Mouse (Mus musculus): Measurements from ENCODE around the gene Cactin.

Gene Cactin

DNA sequence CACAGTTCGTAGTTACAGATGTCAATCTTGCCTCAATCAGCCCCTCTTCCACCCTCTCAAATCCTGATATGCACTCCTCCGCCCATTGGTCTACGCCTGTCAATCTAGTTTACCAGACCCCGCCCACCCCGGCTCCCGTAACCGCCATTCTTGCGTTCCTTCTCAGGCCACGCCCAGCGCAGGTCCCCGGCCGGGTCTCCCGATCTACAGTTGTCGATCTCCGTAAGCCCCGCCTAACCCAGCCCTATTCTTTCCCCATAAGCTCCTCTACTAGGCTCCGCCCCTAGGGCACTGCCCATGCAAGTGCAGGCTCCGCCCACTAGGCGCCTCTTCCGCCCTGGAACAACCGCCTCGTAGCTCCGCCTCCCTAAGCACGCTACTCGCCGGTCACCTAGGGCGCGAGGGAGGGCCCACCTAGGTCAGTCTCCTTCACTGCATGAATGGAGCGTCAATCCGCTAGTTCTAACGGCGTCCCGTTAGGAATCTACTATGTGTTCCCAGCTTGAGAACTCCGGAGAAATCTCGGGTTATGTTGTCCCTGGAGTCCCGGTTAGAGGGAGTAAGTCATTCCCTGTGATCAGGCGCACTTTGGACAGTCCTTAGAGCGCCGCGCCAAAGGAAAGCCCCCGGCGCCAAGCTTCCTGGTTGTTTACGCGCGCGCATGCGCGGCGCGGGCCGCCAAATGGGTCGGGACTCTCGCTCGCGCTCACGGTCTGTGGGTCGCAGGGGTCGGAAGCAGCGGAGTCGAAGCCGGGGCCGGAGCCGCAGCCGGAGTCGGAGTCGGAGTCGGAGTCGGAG, at the start of gene Cactin:
TSS of gene Cactin (plus strand) at position 554 of the 798 bp plus-strand sequence.
- peak; percentile 99 for DNase-seq (ENCODE audit: extremely low spot score)

DNA sequence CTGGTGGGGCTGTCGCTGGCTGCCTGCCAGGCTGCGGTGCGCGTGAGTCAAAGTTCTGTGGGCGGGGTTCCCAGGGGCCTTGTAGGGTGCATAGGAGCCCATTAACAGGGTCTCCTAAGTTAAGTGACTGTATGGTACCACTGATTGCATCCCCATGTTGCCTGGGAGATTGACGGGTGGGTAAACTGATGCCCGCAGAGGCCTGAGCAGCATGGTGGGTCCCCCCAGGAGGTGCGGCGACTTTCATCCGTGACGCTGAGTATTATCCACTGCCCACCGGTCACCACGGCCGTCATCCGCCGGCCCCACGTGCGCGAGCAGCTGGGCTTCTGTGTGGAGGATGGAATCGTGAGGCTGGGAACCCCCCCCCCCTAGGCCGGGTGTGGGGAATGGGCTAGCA, 48.5 kb upstream of the Cactin start:
- DNase-seq (ENCODE audit: extremely low spot score) = no peak

DNA sequence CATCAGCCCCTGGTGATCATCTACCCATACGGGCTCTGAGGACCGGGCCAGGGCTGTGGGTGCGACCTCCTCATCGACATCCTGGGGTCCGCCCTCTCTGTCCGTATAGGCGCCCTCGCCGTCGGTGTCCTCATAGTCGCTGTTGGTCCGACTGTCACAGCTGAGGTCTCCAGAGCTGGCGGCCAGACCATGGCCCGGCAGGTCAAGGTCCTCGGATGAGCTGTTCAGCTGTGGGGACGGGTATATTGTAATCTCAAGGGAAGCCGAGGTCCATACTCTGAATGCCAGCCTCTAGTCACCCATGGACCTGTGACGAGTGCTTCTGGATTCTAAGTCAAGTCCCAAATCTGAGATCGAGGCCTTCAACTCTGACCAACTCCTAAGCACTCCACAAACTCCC, 47.1 kb upstream of the Cactin start:
- DNase-seq (ENCODE audit: extremely low spot score) = no peak

DNA sequence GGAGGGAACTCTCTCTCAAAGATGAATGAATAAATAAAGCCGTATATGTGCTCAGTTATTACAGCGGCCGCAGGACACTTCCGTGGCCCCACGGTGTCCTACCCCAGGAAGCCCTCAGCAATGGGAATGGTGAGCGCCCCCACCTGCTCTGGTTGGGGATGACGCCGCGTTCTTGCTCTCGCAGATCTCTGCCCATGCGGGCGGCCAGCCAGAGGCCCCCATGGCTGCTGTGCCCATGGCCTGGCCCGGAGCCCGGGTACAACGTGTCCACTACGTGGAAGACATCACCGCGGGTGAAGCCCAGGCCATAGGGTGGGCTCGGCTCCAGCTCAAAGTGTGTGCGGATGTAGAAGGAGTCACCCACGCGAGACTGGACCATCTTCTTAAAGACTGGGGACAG, 43.2 kb upstream of the Cactin start:
- no peak for DNase-seq (ENCODE audit: extremely low spot score)

DNA sequence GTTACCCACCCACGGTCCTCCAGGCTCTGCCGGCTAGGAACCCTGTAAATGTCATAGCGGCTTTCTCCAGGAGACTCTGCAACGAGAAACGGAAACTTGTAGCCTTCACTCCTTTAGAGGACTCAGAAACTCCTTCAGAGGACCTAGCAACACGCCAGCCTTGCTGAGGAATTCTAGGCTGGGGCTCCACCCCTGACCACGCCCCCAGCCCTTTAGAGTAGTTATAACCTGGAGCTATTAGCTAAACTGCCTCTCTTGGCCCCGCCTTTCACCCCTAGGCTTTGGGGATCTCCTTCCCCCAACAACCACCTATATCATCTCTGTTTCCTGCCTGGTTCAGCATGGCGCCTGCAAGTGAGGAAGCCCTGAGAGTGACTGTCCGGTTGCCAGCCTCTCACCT, 41.4 kb upstream of the Cactin start:
- no peak for DNase-seq (ENCODE audit: extremely low spot score)

DNA sequence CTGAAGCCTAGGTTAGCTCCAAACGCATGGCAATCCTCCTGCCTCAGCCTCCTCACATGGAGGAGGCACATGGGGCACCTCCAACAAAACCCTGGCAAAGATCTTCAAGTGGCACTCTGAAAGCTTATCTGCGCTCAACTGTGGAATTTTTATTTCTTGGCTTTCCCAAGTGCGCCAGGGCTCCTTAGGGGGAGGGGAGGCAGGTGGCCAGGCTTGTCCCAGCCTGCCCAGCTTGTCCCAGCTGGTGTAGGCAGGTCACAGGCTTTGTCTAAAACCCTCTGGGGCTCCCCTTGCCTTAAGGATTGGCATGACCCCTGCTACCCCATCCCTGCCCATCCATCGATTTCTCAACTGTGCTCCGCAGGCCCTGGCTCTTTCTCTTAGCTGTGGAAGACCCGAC, 36.7 kb upstream of the Cactin start:
- no peak for DNase-seq (ENCODE audit: extremely low spot score)

DNA sequence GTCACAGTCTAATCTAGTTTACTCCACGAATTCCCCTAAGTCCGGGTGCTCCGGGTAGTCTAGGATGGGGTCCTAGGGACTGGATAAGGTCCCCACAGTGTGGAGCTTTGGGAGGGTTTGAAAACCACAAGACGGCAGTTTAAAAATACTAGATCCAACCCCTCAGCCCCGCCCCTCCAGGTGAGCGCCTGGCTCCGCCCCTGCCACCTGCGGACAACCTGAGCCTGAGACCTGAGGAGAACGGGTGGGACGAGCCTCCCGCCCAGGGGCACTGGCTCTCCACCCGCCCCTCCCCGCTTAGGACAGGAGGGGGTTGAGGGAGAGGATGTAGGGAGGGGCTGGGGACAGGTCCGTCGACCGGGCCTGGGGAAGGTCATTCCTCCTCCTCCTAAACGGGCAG, 36.2 kb upstream of the Cactin start:
- DNase-seq (ENCODE audit: extremely low spot score) = no peak

DNA sequence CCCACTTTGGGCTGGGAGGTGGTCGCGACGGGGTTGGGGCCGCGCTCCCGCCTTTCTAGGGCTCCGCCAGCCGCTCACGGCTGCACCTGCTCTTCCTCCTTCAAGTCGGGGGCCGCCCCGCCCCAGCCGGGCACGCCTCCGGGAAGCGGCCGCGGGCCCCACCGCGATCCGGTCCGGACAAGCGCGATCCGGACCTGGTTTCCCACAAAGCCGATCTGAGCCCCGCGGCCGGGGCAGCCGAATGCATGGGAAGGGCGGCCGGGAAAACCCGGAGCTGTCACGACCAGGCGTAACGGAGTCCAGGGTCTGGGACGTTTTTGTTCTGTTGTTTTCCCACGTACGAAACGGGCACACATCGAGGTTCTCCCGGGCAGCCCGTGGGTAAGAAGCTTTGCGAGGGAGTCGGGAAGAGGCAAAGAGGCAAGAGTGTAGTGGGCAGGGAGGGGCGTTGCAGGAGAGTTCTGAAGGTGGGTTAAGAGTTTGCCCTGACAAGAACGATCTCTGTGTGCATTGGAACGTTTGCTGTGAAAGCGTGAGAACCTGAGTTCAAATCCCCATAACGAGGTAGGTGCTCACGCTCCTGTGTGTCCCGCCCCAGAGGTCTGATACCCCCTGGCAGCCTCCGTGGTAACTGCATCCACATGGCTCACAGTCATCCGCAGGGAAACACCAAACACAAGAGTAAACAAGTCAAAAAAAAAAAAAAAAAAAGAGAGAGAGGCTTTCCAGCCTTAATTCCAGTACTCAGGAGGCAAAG, 35.0 kb upstream of the Cactin start:
- peak; percentile 92 for DNase-seq (ENCODE audit: extremely low spot score)

DNA sequence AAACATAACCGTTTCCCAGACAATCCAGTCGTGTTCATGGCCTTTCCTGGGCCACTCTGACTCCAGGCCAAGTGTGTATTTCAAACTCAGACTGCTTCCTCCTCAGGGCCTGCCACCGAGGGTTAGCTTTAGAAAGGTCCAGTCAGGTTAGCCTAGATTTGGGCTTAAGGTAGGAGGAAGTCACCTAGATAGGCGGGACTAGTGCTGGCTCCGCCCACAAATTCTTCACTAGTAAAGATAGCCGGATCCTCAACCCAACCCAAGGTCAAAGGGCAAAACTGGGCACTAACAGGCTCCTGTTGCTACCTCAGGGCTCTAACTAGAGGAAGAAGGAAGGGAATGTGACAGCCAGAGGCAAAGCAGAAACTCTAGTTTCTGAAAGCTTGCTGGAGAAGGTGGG, 34.3 kb upstream of the Cactin start:
- DNase-seq (ENCODE audit: extremely low spot score) = no peak

DNA sequence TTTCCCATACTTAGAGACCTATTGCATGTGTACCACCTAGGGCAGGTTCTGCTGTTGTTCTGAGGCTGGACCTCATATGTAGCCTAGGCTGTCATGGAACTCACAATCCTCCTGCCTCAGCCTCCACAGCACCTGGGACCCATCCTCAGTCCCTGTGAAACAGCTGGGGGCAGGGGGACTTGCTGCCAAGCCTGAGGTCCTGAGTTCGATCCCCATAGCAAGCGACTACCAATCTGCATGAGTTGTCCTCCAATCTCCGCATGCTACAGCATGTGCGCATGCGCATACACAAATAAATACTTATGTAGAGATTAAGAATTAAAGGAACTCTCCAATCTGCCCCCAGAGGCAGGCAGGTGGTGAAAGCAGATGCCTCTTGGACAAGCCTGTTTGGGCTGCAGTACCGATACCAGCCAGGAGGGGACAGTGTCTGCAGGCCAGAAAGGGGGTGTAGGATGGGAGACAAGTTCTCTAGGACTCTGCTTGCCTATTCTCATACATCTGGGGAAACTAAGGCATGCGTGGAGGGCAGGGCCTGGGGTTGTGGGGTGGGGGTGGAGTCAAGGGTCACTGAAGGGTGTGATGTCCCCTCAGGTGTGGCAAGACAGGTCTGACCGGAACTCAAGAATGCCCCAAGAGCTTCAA, 33.3 kb upstream of the Cactin start:
- DNase-seq (ENCODE audit: extremely low spot score) = peak; percentile 67

DNA sequence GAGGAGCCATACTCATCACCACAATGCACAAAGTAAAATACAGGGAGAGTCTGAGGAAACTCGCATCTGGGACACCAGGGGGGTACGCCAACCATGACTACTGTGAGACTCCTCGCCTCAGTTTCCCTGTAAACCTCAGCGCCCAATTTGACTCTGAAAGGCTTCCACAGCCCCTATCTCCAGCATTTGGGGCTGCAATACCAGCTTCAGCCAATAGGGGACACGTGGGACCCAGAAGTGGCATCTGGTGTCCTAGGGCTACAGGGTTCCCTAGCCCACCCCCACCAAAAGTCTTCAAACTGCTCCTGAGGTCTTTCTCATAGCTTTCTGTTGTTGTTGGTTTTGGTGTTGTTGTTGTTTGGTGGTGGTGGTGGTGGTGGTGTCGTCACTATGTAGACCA, 32.3 kb upstream of the Cactin start:
- DNase-seq (ENCODE audit: extremely low spot score) = no peak

DNA sequence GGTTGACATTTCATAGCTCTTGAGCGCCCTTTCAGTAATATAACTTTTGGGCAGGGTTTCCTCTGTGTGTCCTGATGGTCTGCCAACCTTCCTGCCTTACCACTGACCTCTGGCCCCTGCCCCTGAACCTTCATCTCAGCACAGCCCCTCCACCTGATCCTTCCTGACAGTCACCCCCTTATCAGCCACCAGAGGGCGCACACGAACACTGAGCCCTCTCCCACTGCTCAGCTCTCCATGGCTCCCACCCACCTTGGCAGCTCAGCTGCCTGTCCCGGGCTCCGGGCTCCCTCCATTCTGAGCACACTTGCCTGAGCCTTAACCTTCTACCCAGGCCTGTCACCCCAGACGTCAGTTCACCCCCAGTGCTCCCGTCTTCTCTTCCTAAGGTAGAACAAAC, 31.6 kb upstream of the Cactin start:
- DNase-seq (ENCODE audit: extremely low spot score) = peak; percentile 76

DNA sequence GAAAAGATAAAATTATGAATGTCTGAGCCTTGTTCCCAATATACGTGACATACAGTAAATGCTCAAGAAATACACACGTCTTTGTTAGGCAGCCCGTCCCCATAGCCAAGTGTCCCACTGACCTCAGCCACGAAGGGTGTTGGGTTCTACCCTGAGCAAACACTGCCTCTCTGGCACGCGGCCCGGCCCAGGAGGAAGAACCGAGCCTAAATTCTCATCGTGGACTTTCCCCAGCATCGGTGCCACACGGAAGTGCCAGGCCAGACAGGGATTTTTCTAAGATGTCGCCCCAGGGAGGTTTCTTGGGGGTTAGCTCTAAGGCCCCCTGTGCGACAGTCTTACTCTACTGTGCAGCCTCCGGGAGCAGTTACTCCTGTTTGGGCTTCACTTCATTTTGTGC, 31.1 kb upstream of the Cactin start:
- DNase-seq (ENCODE audit: extremely low spot score) = no peak

DNA sequence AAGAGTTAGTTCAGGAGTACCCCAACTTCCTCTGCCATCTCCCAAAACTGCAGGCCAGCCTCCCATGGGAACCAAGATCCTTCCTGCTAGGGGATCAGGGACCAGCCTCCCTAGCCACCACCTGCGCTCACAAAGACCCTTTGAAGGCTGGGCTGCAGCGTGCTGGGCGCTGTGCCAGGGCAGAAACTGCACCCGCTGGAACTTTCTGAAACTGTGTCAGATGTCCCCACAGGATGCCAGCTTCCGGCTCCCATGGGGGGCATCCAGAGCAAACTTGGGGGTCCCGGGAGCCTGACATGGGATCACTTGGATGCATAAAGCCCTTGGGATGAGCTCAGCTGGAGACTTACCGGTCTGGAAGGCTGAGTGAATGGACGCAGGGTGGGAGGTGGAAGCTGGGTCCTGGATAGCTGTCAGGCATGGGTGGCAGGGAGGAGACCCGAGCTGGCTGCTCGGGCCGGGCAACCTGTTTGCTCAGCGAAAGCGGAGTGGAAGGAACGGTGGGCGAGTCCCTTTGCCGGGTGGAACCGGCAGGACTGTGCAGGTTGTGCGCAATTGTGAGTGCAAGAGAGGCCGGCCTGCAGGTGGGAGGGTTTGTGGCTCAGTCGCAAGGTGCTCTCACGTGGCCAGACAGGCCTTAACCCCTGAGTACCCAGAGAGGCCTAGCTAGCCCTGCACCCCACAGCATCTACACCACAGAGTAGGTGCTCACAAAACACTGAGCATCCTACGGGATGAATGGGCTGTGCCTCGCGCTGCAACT, 30.0 kb upstream of the Cactin start:
- no peak for DNase-seq (ENCODE audit: extremely low spot score)

DNA sequence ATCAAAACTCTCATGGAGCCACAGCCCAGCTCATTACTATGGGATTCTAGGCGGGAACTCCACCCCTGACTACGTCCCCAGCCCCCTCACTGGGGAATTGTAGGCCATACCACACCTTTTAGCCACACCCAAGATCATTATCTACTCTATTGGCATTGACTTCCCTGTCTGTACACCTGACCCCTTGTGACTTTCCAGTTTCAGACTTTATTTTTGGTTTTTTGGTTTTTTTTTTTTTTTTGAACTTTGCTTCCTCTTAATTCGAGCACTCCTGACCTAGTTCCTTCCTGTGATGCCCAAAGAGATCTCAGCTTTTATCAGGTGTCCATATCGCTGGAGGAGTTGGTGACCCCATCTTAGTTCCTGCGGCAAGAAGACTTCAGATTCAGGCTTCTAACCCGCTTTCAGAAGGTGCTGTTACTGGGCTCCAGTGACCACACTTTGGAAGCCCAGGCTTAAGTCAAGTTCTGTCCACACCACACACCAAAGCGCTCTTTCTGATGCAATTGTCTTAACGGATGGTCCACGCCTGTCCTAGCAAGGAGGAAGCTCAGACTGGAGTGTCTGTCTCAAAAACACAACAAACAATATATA, 29.3 kb upstream of the Cactin start, which contains the start of gene Tjp3:
TSS of gene Tjp3 (minus strand) at position 71 of the 594 bp plus-strand sequence.
- DNase-seq (ENCODE audit: extremely low spot score) = no peak

DNA sequence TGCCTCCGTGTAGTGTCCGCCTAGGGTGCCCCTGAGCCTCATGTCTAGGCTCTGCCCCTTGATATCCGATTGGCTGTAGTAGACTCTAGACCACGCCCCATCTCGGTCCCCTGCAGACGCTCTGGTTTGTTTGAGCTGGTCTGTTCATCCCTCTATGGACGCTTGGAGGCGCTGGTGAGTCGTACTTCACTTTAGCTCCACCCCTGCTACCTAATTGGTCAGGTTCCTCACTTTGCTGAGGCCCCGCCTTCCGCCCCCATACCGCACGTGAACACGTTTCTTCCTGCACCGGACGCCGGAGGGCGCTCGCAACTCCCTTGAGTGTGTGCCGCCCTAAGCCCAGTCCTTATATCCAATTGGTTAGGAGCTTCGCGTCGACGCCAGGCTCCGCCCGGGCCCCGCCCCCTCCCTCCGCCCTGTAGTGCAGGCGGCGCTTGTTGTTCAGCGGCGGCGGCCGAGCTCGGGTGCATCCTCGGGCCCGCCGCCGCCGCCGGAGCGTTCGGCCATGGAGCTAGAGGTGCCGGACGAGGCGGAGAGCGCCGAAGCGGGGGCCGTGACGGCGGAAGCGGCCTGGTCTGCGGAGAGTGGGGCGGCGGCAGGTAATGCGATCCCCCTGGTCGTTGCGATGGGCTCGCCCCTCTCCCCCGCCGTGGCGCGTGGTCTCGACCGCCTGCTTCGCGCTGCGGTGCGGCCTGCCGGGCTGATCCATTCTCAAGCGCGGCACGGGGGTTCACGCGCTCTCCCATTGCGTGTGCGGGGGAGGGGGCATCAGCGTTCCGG, 28.2 kb upstream of the Cactin start, which contains the start of gene Pip5k1c:
TSS of gene Pip5k1c (plus strand) at position 410 of the 780 bp plus-strand sequence.
- DNase-seq (ENCODE audit: extremely low spot score) = peak; percentile 100

DNA sequence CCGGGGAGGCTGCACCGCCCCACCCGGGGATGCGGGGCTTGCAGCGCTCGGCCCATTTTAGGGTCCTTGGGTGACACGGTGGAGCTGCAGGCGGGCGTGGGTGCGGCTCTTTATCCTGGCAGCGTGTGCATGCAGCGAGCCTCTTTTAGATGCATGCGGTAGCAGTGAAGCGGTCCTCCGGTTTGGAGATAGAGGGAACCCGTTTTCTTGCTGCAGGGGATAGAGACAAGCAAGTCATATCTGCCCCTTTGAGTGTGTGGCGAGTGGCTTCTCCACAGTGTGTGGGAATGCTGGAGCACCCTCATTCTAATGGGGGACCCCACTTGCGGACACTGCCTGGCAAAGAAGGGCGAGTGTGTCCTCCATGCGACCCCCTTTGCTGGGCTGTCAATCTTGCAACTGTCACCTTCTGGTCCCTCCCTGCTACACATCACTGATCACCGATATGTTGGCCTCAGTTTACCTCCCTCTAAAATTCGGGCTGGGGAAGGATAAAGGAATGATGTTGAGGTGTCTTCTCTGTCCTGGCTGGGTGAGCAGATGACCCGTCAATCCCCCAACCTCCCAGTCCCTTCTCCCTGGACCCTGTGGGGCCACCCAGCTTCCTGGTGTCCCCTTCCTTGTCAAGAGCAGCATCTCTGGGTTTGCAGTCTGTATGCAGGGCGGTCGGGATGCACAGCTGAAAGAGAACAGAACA, 27.4 kb upstream of the Cactin start:
- DNase-seq (ENCODE audit: extremely low spot score) = no peak

DNA sequence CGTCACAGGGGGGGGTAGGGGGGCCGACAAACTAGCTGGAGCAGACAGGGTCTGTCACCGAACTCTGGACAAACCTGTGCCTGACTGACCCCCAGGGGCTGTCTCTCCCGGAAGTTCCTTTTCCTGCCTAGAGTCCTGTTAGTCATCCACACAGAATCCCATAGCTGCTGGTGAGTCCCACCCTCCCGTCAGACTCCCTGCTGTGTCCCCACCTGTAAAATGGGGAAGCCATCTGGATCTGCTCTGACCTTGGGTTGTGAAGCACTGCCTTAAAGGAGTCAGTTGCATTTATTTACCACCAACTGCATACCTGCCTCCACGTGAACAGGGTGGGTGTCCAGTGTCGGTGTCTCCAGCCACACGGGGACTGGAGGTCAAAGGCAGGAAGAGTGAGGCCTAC, 26.5 kb upstream of the Cactin start:
- no peak for DNase-seq (ENCODE audit: extremely low spot score)

DNA sequence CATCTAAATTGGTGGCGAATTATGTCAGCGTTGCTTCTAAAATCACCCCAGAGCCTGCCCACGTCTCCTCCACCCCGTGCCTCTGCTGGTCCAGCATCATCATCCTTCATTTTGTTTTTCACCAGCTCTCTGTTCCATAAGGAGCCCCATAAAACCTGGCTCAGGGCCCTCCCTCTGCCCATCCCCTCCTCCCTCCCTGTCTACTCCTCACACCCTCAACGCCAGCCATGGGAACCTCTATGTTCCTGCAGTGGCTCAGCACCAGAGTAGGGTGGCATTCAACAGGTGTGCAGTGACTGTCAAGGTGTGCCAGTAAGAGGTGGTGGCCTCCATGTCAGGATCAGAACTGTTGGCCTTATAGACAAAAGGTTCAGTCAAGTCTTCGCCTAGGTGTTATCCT, 25.7 kb upstream of the Cactin start:
- DNase-seq (ENCODE audit: extremely low spot score) = no peak

DNA sequence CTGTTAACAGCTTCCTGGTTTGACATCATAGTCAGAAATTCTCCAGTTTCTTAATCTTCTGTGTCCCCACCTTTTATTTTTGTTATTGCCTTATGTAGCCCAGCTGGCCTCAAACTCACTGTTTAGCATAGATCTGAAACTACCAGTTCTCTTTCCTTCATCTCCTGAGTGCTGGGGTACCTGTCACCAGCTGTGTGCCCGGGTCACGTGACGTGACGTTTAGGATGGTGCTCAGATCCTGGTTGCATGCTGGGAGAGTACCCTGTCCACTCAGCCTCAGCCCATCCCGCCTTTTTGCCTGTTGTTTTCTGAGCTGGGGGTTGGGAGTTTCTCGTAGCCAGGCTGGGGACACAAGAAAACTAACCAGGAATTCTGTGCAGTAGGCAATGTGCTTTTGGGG, 23.7 kb upstream of the Cactin start:
- no peak for DNase-seq (ENCODE audit: extremely low spot score)

Data from embryo, embryonic 9.5 days (tissue).